Mouse (Mus musculus): ENCODE measurements around the gene Fbrsl1.

The Fbrsl1 gene

DNA sequence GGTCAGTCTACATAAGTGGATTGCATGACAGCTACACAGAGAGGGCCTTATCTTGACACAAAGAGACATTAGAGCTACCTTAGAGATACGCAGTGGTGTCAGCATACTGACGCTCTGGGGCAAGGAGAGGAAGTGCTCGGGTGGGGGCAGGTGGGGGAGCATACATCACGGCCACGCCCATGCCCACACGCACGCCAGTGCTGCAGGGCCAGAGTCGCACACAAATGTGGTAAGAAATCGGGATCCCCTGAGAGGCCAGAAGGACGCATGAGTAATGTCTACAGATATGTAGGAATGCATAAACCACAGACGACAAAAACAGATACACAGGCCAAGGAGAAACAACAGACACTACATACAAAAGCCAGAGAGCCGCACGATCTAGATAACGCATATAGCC lies 35.3 kb downstream of the Fbrsl1 start:
- DNase-seq (ENCODE audit: low spot score): no peak

- DNase-seq (ENCODE audit: low spot score): no peak
Measured at GRCm38 (mm10) chr5:110410386-110410785, 37.9 kb downstream of the Fbrsl1 start.

GRCm38 (mm10) chr5:110408967-110409366 lies 39.3 kb downstream of the Fbrsl1 start:
- DNase-seq (ENCODE audit: low spot score): no peak

DNA sequence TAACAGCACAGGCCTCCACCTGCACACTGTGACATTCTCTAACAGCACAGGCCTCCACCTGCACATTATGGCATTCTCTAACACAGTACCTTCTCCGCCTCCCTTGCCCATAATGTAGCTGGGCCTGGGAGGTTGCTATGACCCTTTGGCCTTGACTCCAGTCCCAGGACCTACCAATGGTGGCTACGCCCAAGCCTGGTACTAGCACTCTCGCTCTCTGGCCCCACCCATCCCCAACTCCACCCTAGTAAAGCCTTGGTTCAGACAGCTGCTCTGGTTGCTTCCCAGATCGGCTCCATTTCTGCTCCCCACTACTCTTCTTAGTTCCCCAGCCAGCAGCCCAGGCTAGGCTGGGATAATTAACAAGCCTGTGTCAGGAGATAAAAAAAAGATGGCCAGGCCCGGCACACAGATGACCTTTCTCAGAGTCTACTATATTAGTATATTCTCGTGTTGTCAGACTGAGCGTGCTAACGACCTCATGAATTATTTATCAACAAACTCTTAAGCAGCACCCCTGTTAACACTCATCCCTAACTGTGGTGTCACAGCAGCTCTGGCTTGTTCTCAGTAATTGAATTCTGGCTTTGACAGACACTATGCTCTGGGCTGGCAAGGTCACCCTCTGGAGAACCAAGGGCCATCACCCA lies 42.1 kb downstream of the Fbrsl1 start:
- no peak for DNase-seq (ENCODE audit: low spot score)

DNA sequence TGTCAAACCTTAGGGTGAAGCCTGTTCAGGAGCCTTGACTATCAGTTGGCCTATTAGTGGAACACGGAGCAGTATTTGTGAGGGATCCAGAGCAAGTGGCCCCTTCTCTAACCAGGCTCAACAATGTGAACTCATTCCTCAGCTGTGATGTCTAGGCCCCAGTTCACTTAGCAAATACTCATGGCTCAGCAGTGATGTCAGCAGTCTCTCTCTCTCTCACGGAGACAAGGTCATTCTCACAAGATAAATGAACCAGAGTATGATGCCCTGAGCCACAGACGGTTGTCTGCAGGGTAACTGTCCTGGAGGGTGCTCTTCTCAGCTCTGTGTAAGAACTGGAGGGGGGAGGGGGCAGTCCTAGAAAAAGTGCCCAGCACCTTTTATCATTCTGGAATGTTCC lies 44.4 kb downstream of the Fbrsl1 start:
- DNase-seq (ENCODE audit: low spot score): no peak

GRCm38 (mm10) chr5:110402557-110402956 lies 45.7 kb downstream of the Fbrsl1 start:
- DNase-seq (ENCODE audit: low spot score): no peak

DNA sequence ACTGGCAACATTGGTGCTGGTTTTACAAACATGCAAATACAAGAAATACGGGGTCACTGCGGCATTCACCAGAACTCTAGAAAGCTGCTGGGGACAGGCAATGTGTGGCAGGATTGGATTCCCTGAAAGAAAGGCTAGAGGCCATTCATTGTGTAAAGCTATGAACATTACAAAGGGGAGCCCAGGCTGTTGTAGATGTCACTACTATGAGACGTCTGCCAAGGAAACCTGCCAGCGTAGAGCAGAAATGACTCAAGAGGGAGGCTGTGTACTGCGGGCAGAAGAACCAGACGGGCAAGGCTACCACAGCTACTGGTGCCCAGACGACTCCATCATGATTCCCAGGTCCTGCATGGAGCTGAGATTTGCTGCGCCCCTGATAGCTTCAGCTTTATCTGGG lies 47.2 kb downstream of the Fbrsl1 start:
- DNase-seq (ENCODE audit: low spot score): no peak

GRCm38 (mm10) chr5:110395006-110395661 lies 53.2 kb downstream of the Fbrsl1 start:
- no peak for DNase-seq (ENCODE audit: low spot score)

DNA sequence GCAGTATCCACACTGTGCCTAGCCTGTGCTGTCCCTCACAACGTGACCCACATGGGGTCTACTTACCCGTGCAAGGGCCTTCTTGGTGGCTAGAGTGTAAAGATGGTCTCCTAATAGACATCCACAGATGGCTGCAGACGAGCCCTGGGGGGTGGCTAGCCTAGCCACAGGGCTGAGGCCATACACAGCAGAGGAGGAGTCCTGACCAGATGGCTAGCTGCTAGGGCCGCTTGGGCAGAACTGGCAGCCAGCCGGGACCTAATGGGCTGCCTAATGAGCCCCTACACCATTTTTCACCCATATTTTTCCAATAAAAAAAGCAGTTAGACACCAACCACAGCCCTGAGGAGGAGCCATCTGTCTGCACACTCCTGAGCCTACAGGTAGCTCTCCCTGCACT lies 55.6 kb downstream of the Fbrsl1 start:
- DNase-seq (ENCODE audit: low spot score): no peak

GRCm38 (mm10) chr5:110390631-110391030 lies 57.7 kb downstream of the Fbrsl1 start:
- no peak for DNase-seq (ENCODE audit: low spot score)

DNA sequence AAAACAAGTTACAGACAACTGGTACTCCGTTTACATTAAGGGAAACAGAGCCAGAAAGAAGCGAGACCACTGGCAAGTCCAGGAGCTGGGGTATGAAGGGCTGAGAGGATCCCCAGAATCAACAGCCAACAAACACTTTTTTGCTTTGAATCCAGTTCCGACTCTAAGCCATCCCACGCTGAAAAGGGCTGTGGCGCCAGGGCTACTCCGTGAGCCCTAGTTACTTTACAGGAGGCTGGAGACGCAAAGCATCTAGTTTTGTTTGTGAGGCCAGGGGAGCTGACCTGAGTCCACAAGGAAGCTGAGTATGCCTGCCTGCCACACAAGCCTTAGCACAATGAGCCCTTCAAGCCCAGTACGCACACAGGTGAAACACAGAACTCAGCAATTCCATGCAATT lies 61.0 kb downstream of the Fbrsl1 start:
- no peak for DNase-seq (ENCODE audit: low spot score)

- peak; percentile 68 for DNase-seq (ENCODE audit: low spot score)
Measured at GRCm38 (mm10) chr5:110386371-110387330, 61.7 kb downstream of the Fbrsl1 start.

- DNase-seq (ENCODE audit: low spot score): no peak
Measured at GRCm38 (mm10) chr5:110385263-110385662, 63.0 kb downstream of the Fbrsl1 start.

DNA sequence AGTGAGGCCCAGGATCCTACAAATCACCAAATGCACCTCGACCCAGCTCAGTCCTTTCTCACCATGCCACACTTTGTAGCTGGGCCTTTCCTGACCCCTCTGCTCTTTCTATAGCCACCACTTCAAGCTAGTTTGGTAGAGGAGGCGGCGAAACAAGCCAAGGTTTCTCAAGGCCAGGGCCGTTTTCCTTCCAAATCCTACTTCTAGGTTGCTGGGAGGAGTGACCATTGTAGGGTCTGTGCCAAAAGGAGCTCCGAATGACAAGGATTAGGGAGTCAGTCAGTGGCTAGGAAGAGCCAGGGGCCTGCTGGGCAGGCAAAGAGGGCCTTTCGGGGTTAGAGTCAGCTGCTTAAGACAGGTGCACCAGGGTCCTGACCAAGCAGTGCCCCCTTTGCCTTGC lies 63.8 kb downstream of the Fbrsl1 start:
- DNase-seq (ENCODE audit: low spot score): no peak

DNA sequence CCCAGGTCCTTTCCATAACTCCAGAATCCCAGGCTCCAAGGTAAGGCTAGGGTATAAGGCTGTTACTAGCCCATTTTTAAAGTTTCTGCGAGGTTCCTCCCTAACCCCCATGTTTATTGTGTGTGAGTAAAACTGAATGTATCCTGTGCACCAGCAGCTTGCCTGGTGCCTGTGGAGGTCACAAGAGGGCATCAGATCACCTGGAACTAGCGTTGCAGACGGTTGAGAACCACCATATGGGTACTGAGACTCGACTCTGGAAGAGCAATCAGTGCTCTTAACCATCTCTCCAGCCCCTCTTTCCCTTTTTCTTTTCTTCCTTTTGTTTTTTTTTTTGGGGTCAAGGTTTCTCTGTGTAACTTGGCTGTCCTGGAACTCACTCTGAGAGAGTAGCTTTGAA lies 68.5 kb downstream of the Fbrsl1 start:
- DNase-seq (ENCODE audit: low spot score): no peak

DNA sequence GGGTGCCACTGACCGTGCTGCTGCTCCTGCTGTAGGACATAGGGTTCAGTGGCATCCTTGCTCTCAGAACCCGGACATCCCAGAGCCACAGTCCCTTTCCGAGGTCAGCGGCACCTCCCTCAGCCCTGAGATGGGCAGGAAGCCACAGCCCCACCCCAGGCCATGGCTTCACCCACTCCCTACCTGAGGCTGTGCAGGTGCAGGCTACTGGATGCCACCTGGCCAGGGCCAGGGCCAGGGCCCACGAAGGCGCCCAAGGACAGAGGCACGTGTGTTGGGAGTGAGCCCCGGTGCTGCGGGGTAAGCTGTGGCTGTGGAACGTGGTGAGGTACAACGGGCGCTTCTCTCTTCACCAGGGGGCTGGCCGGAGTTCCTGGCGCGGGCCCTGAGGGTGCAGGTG lies 69.2 kb downstream of the Fbrsl1 start:
- no peak for DNase-seq (ENCODE audit: low spot score)

DNA sequence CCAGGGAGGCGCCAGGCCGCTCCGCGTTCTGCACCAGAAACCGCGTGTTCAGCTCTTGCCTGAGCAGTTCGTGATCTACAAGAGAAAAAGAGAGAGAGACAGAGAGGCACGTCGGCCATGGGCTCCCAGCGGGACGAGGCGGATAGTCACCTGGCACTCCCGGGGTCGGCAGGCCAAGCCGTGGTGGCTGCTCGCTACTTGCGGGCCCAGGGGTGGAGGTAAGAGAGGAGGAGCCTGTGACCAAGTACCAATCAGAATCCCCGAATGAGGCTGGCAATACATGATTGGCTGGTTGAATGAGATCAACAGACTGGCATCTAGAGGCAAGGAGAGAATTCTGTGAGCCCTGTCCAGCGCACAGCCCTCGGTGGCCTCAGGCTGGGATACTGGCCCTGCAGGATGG lies 70.1 kb downstream of the Fbrsl1 start:
- DNase-seq (ENCODE audit: low spot score): no peak

GRCm38 (mm10) chr5:110376802-110377433 lies 71.4 kb downstream of the Fbrsl1 start:
- no peak for DNase-seq (ENCODE audit: low spot score)

DNA sequence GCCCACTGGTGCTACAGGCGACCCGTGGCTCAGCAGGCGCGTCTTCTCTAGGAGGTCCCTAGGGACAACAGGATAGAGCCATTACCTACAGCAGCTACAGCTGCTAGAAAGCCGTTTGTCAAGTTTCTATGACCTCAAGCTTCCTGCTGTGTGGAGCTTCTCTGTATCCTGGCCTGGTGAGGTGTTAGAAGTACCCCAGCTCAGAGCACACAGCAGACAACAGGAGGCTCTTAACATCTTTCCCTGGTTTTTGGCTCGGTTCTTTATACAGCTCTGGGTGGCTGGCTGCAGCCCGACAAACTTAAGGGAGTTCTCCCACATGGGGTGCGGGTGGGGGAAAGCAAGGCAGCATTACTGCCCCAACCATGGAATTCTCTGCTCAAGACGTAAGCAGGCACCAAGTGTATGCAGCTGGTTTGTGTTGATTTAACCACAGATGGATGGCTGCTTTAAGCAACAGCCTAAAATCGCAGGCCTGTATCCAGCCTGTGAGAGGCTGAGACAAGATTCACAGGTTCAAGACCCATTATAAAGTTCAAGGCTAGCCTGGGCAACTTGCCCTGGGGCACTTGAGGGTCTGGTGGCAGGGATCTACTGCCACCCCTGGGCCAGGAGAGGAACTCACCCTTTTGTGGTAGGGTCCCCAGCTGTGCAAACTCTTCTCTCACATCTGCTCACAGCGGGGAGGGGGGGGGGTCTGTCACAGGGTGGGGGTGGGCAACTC lies 84.3 kb downstream of the Fbrsl1 start:
- no peak for DNase-seq (ENCODE audit: low spot score)

- DNase-seq (ENCODE audit: low spot score): peak; percentile 76
Measured at GRCm38 (mm10) chr5:110363179-110363821, 85.0 kb downstream of the Fbrsl1 start.

GRCm38 (mm10) chr5:110362813-110363178 lies 85.5 kb downstream of the Fbrsl1 start:
- DNase-seq (ENCODE audit: low spot score): no peak
